Mouse (Mus musculus) heart, postnatal 4 days (tissue): ENCODE measurements around the gene Wdr61. TPM values are rescaled to one million over a fixed set of nuclear protein-coding genes. Genes with fewer than 3 reads are reported as not detected.

Source experiments
- DNase-seq: peaks from one replicate; pipeline ENCODE4 v3.0.0; 2021
- microRNA-seq, 2 experiments: library from miRNA; unstranded; fragments of <30 nt; microRNA quantifications; one replicate each; pipeline ENCODE4 v1.2.0; 2021 to 2022
- total RNA-seq, 2 experiments: library from RNA; stranded (reverse); gene quantifications; 2 replicates each; pipeline ENCODE4 v1.2.3; 2021

Wdr61 gene
- total RNA-seq, 2 experiments from 2014 or later = 47.1 to 49.9 TPM

DNA sequence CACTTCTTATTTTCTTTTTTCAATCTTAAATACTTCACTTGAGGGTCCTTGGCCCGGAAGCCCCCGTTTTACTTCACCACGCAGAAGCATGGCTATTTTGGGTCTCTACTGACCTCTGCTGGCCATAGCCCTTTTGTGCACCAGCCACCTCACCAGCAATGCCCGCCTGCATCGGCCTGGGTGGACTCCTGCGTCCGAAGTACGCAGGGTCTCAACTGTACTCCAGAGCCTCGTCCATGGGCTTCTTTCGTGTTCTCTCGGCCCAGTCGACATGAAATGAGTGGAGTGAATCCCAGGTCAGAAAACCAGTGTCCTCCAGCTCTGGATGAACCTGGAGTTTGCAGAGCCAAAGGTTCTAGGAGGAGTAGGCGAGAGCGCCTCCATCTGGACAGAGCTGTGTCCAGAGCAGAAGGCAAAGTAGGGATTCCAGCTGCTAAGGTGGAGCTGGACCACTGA, 57.8 kb downstream of the Wdr61 start:
- DNase-seq = peak; percentile 83

DNA sequence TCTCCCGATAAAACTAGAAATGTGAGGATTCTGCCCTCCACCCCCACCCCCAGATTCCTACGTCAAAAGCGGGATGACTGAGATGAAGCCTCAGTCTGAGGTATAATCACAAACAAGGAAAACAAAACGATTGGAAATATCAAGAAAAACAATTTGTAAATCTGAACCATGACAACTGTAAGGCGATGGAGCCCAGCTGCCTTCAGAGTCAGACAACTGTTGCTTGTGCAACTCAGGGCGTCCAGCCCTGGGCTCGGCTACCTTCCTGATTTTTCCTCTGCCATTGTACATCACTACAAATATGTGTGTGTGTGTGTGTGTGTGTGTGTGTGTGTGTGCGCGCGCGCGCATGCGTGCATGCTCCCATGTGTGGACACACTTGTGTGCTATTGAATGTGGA, 60.4 kb downstream of the Wdr61 start:
- DNase-seq = no peak

DNA sequence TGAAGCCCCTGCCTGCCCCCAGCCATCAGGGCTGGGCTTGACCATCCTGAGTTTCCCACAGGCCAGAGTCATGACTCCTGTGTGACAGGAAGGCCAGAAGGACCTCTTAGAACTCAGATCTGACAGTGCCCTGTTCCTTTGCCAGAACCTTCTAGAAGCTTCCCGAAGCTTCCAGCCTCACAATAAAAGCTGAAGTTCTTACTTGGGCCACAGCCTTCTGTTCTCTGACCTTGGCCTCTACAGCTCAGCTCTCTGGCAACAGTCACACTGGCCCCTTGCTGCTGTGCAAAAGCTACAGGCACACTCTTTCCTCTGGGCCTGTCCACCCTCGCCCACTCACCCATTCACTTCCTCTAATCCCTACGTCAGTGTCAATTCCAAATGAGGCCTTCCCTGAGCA, 62.4 kb downstream of the Wdr61 start:
- DNase-seq = no peak

- DNase-seq = no peak
These were observed 65.9 kb downstream of the Wdr61 start for GRCm38 (mm10) chr9:54668455-54668854.

- no peak for DNase-seq
These were observed 68.2 kb downstream of the Wdr61 start for GRCm38 (mm10) chr9:54666116-54666515.

Small RNA genes within 50 kb of the gene (microRNA-seq; reads per million reads assigned to microRNA genes)
- 0.20 to 0.69 reads per million in 2 experiments for gene Mir5710

Other genes starting within 250 kb of the Wdr61 start
- 10 to 100 TPM; 21.2 to 24.5 TPM for gene Dmxl2, start 232.9 kb downstream of the Wdr61 start, total RNA-seq
- not detected for gene Sh2d7, start 195.5 kb downstream of the Wdr61 start, total RNA-seq
- 1 to 10 TPM; 1.5 to 2.1 TPM for gene Cib2, start 174.3 kb downstream of the Wdr61 start, total RNA-seq
- gene Idh3a, start 148.2 kb downstream of the Wdr61 start, total RNA-seq = 100 to 1,000 TPM; 502 TPM
- under 1 TPM in 1 of 2 experiments, not detected in 1; 0.09 TPM for gene Acsbg1, start 72.6 kb downstream of the Wdr61 start, total RNA-seq
- gene Dnaja4, start 35.6 kb downstream of the Wdr61 start, total RNA-seq = 10 to 100 TPM; 40.7 to 43.7 TPM
- under 1 TPM in 1 of 2 experiments, not detected in 1; 0.45 TPM for gene Crabp1, start 30.2 kb upstream of the Wdr61 start, total RNA-seq
- gene Ireb2, start 129.3 kb upstream of the Wdr61 start, total RNA-seq = 10 to 100 TPM; 47.3 to 48.2 TPM
- 1 to 10 TPM; 1.9 to 2.2 TPM for gene Hykk, start 182.8 kb upstream of the Wdr61 start, total RNA-seq
- 100 to 1,000 TPM; 158 to 161 TPM for gene Psma4, start 216.3 kb upstream of the Wdr61 start, total RNA-seq
- not detected for gene AY074887, start 216.5 kb upstream of the Wdr61 start, total RNA-seq
- gene Chrna5, start 246.4 kb upstream of the Wdr61 start, total RNA-seq = not detected